Mouse (Mus musculus) midbrain, embryonic 12.5 days (tissue): ENCODE measurements around the gene Gm5767. TPM values are rescaled to one million over a fixed set of nuclear protein-coding genes. Genes with fewer than 3 reads are reported as not detected.
A peak's percentile ranks its signal among the peaks of the same experiment; 100 is the strongest.

Experiments used
- ATAC-seq: fragments of 200-750 bp; cut with Nextera tagmentation; 2 replicates; pipeline ENCODE4 v1.8.0; 2017; ENCODE audit warnings: low read depth, moderate TSS enrichment, moderate library complexity; ENCODE audit not compliant: low FRiP score
- H3K27ac ChIP-seq: fragments of 300-500 bp; sonication (generic); replicated peaks from 2 replicates; pipeline ENCODE4 v1.5.1; 2016; ENCODE audit warnings: mild to moderate bottlenecking
- H3K27me3 ChIP-seq: fragments of 300-500 bp; sonication (generic); 2 replicates; pipeline ENCODE4 v1.6.1; 2016; ENCODE audit warnings: mild to moderate bottlenecking
- H3K36me3 ChIP-seq: fragments of 300-500 bp; sonication (generic); 2 replicates; pipeline ENCODE4 v1.6.1; 2016
- H3K4me1 ChIP-seq: fragments of 300-500 bp; sonication (generic); 2 replicates; pipeline ENCODE4 v1.6.1; 2016
- H3K4me2 ChIP-seq: fragments of 300-500 bp; sonication (generic); replicated peaks from 2 replicates; pipeline ENCODE4 v1.6.1; 2016; ENCODE audit warnings: mild to moderate bottlenecking, moderate library complexity
- H3K4me3 ChIP-seq: fragments of 300-500 bp; sonication (generic); 2 replicates; pipeline ENCODE4 v1.5.1; 2016; ENCODE audit warnings: mild to moderate bottlenecking
- H3K9ac ChIP-seq: fragments of 300-500 bp; sonication (generic); replicated peaks from 2 replicates; pipeline ENCODE4 v1.6.1; 2016; ENCODE audit warnings: mild to moderate bottlenecking, moderate library complexity
- H3K9me3 ChIP-seq: fragments of 300-500 bp; sonication (generic); 2 replicates; pipeline ENCODE4 v1.6.1; 2016; ENCODE audit warnings: mild to moderate bottlenecking
- WGBS: fragments of 180-500 bp; shearing (Covaris S2); methylation state at CpG from one replicate; pipeline ENCODE4 v1.1.7; 2016; 5-methylcytosine and 5-hydroxymethylcytosine counted together
- polyA plus RNA-seq: library from polyadenylated mRNA; unstranded; fragments of >200 nt; fragmentation: Nextera tagmentation; extraction: Ambion mirVana; gene quantifications from 2 replicates; pipeline ENCODE4 v1.2.1, GENCODE M21; 2016

Gm5767 gene
- polyA plus RNA-seq, 1 experiment from 2014 or later = not detected

DNA sequence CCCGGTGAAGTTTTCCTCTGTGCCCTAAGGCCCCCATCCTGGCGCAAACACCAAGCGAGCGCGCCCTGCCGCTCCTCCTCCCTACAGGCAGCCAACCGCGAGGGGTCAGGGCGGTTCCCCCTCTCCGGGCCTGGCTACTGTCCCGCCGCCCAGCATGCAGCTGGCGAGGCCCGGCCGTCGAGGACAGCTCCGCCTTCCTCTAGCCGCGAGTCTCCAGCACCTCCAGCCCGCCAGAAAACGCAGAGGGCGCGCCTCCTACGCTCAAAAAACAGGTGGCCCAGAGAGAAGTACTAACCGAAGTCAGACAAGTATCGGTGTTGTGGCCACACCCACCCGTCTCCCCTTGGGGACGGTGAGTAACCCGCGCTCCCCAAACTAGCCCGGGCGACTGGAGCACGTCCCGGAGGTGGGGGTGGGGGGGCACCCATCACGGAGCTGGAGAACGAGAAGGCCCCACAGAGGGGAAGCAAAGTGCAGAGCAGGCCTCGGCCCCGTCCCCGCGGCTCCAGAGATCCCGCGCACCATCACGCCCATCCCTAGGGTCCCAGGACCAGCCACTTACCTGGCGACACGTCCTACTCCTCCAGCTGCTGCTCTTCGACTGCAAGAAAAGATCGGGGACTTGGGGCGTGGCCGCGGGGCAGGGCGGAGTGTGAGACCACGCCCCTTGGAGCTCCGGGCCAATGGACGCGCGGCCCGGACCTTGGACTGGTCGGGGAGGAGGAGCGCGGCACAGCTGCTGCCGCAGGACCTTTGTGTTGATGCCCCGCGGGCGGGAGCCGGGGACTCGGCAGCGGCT is 8.8 kb upstream of the Gm5767 start, which contains the start of gene Carhsp1:
Carhsp1 (minus strand) TSS at position 605 of the 799 bp plus-strand sequence.
- peak within 1 kb of the TSS; percentile 77 for H3K9ac ChIP-seq
- no peaks in the 10 kb centered on the region for H3K9me3 ChIP-seq
- WGBS = under 1% methylated on average over 67 of the region's 67 CpGs
- H3K36me3 ChIP-seq = peaks cover 10% of the 10 kb centered on the region; the same call in 1 of the 2 replicates
- peak within 1 kb of the TSS; percentile 88 for H3K4me2 ChIP-seq
- peaks cover 51% of the 10 kb centered on the region for H3K4me1 ChIP-seq
- peak; percentile 89 for ATAC-seq
- peak within 1 kb of the TSS; percentile 71 for H3K4me3 ChIP-seq
- peak within 1 kb of the TSS; percentile 83 for H3K27ac ChIP-seq
- H3K27me3 ChIP-seq = peaks cover 22% of the 10 kb centered on the region

GRCm38 (mm10) chr16:8672350-8672687 is 8.3 kb upstream of the Gm5767 start:
- peak overlapping the region; percentile 88 for H3K4me2 ChIP-seq
- WGBS = under 1% methylated on average over 18 of the region's 18 CpGs
- H3K4me3 ChIP-seq = peak overlapping the region; percentile 71
- H3K9ac ChIP-seq = peak overlapping the region; percentile 50; the same call in 1 of the 2 replicates
- no peaks in the 10 kb centered on the region for H3K9me3 ChIP-seq
- peaks cover 22% of the 10 kb centered on the region for H3K27me3 ChIP-seq
- ATAC-seq = no peak
- peaks cover 45% of the 10 kb centered on the region for H3K4me1 ChIP-seq
- peaks cover 8% of the 10 kb centered on the region; the same call in 1 of the 2 replicates for H3K36me3 ChIP-seq
- H3K27ac ChIP-seq = 0 out of 2 replicates have a peak overlapping the region, but pooled peaks have one; percentile 30

GRCm38 (mm10) chr16:8672811-8673210 is 7.8 kb upstream of the Gm5767 start:
- ATAC-seq = no peak
- peaks cover 6% of the 10 kb centered on the region; the same call in 1 of the 2 replicates for H3K36me3 ChIP-seq
- H3K4me2 ChIP-seq = 0 out of 2 replicates have a peak overlapping the region, but pooled peaks have one; percentile 88
- H3K27ac ChIP-seq = no peak overlapping the region
- no peaks in the 10 kb centered on the region for H3K9me3 ChIP-seq
- H3K4me3 ChIP-seq = peak overlapping the region; percentile 71; the same call in 1 of the 2 replicates
- peaks cover 40% of the 10 kb centered on the region for H3K4me1 ChIP-seq
- no peak overlapping the region for H3K9ac ChIP-seq
- peaks cover 22% of the 10 kb centered on the region for H3K27me3 ChIP-seq

DNA sequence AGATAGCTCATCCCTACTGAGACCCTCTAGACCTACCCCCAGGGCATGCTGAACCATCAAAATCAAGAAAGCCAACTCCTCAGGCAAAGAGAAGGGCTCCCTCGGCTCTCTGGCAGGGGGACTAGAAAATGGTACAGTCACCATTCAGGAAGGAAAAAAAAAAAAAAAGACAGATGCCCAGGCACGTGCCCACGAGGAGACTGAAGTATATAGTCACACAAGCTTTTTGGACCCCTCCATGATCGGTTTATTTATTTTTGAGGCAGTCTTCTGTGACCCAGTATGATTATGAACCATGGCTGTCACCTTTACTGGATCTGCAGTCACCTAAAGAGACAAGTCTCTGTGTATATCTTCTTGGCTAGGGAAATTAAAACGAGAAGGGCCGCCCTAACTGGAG is 7.2 kb upstream of the Gm5767 start:
- Histone ChIP-seq H3K9me3 (no peaks in the 10 kb centered on the region), H3K27me3 (peaks cover 22% of the 10 kb centered on the region), H3K4me1 (peaks cover 35% of the 10 kb centered on the region), H3K4me2 (no peak overlapping the region), H3K36me3 (peaks cover 6% of the 10 kb centered on the region; the same call in 1 of the 2 replicates), H3K4me3 (no peak overlapping the region), H3K9ac (no peak overlapping the region), H3K27ac (no peak overlapping the region)
- WGBS = 74% methylated on average over 6 of the region's 6 CpGs
- ATAC-seq = no peak

- ATAC-seq = no peak
- no peak overlapping the region for H3K4me2 ChIP-seq
- peaks cover 1% of the 10 kb centered on the region; the same call in 1 of the 2 replicates for H3K36me3 ChIP-seq
- WGBS = 6% methylated on average over 8 of the region's 8 CpGs
- no peak overlapping the region for H3K9ac ChIP-seq
- no peak overlapping the region for H3K27ac ChIP-seq
- no peak overlapping the region for H3K4me3 ChIP-seq
- H3K9me3 ChIP-seq = no peaks in the 10 kb centered on the region
- peaks cover 27% of the 10 kb centered on the region for H3K4me1 ChIP-seq
- H3K27me3 ChIP-seq = peaks cover 22% of the 10 kb centered on the region
Measured at GRCm38 (mm10) chr16:8674165-8674564, 6.4 kb upstream of the Gm5767 start.

GRCm38 (mm10) chr16:8675559-8675958 is 5.0 kb upstream of the Gm5767 start:
- WGBS = 87% methylated on average over 8 of the region's 8 CpGs

DNA sequence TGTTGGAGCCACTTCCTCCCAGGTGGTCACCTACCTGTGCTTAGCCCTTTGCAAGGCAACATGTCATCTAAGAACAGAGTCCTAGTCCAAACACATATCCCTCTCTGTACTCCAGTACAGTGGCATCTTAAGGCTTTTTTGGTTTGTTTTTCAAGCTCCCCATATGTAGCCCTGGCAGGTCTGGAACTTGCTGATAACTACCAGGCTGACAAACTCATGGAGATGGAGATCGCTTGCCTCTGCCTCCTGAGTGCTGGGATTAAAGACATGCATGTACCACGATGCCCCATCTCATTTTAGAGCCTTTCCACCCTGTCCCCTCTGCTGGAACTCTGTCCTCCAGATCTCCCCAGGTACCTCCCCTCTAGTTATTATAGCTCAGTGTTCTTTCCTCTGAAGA is 4.3 kb upstream of the Gm5767 start:
- no peak for ATAC-seq
- Histone ChIP-seq H3K4me1 (peaks cover 6% of the 10 kb centered on the region), H3K27me3 (peaks cover 22% of the 10 kb centered on the region), H3K4me2 (no peak overlapping the region), H3K27ac (no peak overlapping the region), H3K9ac (no peak overlapping the region), H3K9me3 (no peaks in the 10 kb centered on the region), H3K4me3 (no peak overlapping the region), H3K36me3 (no peaks in the 10 kb centered on the region)
- WGBS = 73% methylated on average over 2 of the region's 2 CpGs

More at GRCm38 (mm10) chr16:8675559-8675958, 5.0 kb upstream of the Gm5767 start:
- H3K4me1 ChIP-seq = peaks cover 13% of the 10 kb centered on the region
- no peak for ATAC-seq
- H3K27ac ChIP-seq = no peak overlapping the region
- H3K36me3 ChIP-seq = no peaks in the 10 kb centered on the region
- no peak overlapping the region for H3K9ac ChIP-seq
- no peaks in the 10 kb centered on the region for H3K9me3 ChIP-seq
- peaks cover 22% of the 10 kb centered on the region for H3K27me3 ChIP-seq
- H3K4me2 ChIP-seq = no peak overlapping the region
- H3K4me3 ChIP-seq = no peak overlapping the region

- no peak overlapping the region for H3K27ac ChIP-seq
- H3K9me3 ChIP-seq = no peaks in the 10 kb centered on the region
- H3K36me3 ChIP-seq = no peaks in the 10 kb centered on the region
- peaks cover 22% of the 10 kb centered on the region for H3K27me3 ChIP-seq
- 56% methylated on average over 4 of the region's 4 CpGs for WGBS
- no peak for ATAC-seq
- peaks cover 5% of the 10 kb centered on the region; the same call in 1 of the 2 replicates for H3K4me1 ChIP-seq
- H3K9ac ChIP-seq = no peak overlapping the region
- no peak overlapping the region for H3K4me3 ChIP-seq
- H3K4me2 ChIP-seq = no peak overlapping the region
Measured at GRCm38 (mm10) chr16:8676800-8677199, 3.8 kb upstream of the Gm5767 start.

DNA sequence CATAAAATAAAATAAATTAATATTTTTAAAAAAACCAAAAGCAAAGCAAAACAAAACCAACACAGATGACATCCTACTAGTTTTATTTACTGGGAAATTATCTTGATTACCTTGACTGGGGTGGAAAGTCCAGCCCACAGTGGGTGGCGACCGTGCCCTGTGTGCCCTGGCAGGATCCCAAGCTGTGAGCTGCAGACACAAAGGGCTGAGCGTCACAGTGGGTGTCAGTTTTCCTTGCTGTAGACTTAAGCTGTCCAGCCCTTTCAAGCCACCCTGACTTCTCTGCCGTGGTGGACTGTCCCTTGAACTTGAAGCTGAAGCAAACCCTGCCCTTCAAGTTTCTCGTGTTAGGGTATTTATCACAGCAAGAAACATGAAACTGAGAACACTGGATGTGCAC is 2.5 kb upstream of the Gm5767 start:
- Histone ChIP-seq H3K9me3 (no peaks in the 10 kb centered on the region), H3K36me3 (no peaks in the 10 kb centered on the region), H3K4me3 (no peak overlapping the region), H3K27me3 (peaks cover 17% of the 10 kb centered on the region), H3K9ac (no peak overlapping the region), H3K4me2 (no peak overlapping the region), H3K4me1 (peaks cover 5% of the 10 kb centered on the region; the same call in 1 of the 2 replicates), H3K27ac (no peak overlapping the region)
- WGBS = 54% methylated on average over 5 of the region's 5 CpGs
- no peak for ATAC-seq

- no peaks in the 10 kb centered on the region for H3K9me3 ChIP-seq
- H3K36me3 ChIP-seq = no peaks in the 10 kb centered on the region
- H3K4me3 ChIP-seq = no peak overlapping the region
- H3K27ac ChIP-seq = no peak overlapping the region
- no peak overlapping the region for H3K4me2 ChIP-seq
- H3K4me1 ChIP-seq = peaks cover 5% of the 10 kb centered on the region; the same call in 1 of the 2 replicates
- no peak overlapping the region for H3K9ac ChIP-seq
- peaks cover 11% of the 10 kb centered on the region for H3K27me3 ChIP-seq
- 87% methylated on average over 4 of the region's 4 CpGs for WGBS
- ATAC-seq = no peak
Measured at GRCm38 (mm10) chr16:8678676-8679075, 1.9 kb upstream of the Gm5767 start.

GRCm38 (mm10) chr16:8679780-8680179 is 790 bp upstream of the Gm5767 start:
- Histone ChIP-seq H3K4me1 (no peaks in the 10 kb centered on the region), H3K9ac (no peak overlapping the region), H3K9me3 (no peaks in the 10 kb centered on the region), H3K27me3 (0 out of 2 replicates have a peak, but pooled peaks cover 3% of the 10 kb centered on the region), H3K27ac (no peak overlapping the region), H3K4me3 (no peak overlapping the region), H3K4me2 (no peak overlapping the region), H3K36me3 (peaks cover 5% of the 10 kb centered on the region; the same call in 1 of the 2 replicates)
- ATAC-seq = no peak
- WGBS = 82% methylated on average over 3 of the region's 3 CpGs

DNA sequence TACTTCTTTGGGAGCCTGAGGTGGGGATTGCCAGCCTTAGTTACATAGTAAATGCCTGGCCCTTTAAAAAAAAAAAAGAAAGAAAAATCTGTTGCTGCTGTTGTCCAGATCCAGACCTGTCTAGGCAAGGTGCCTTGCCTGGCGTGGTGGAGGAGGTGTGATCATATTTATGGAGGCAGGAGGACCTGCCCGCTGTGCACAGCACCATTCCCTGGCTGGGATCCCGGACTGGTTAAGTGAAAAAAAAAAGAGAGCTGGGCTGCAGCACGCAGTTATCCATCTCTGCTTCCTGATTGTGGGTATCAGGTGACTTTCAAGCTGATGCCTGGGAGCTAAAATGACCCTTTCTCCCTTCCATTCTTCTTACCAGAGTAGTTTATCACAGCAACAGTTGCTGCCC is 4.5 kb downstream of the Gm5767 start:
- H3K36me3 ChIP-seq = peaks cover 33% of the 10 kb centered on the region
- no peak for ATAC-seq
- WGBS = 79% methylated on average over 4 of the region's 4 CpGs

More for the DNA sequence above, 4.5 kb downstream of the Gm5767 start:
- no peak overlapping the region for H3K27ac ChIP-seq
- H3K27me3 ChIP-seq = no peaks in the 10 kb centered on the region
- no peak overlapping the region for H3K4me2 ChIP-seq
- no peak overlapping the region for H3K4me3 ChIP-seq
- H3K9me3 ChIP-seq = no peaks in the 10 kb centered on the region
- no peak overlapping the region for H3K9ac ChIP-seq
- no peaks in the 10 kb centered on the region for H3K4me1 ChIP-seq
